Mouse (Mus musculus): ENCODE measurements around the gene Ccdc62.
A peak's percentile ranks its signal among the peaks of the same experiment; 100 is the strongest.

Ccdc62 gene

DNA sequence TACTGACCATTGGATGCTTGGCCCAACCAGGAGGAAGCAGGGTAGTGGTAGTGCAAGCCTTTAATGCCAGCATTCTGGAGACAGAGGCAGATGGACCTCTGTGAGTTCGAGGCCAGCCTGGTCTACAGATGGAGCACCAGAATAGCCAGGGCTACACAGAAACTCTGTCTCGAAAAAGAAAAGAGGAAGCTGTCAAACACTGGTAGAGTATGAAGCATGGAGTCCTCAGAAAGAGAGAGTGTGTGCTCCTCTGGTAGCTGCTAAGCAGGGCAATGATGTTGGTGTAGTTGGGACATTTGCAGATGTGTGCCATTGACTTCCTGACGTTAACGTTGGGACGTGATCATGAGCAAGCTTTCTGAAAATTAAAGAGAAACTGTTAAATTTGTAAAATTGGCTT lies 8.0 kb downstream of the Ccdc62 start:
- no peak for DNase-seq

DNA sequence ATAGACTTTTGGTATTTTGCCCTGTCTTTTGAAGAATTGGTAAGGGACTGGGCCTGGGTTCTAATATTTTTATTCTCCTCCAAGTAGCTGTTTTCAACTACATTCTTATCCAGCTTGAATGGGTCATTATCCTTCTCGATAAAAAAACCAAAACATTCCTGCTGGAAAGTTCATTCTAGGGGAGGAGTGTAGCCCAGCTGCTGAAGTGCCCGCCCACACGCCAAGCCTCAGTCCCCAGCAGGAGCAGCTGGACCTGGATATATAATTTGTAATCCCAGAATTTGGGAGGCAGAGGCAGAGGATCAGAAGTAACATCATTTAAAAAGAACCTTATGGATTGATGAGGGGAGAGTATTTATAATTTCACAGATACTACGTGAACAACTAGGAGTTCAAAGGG lies 16.1 kb downstream of the Ccdc62 start:
- no peak for DNase-seq

DNA sequence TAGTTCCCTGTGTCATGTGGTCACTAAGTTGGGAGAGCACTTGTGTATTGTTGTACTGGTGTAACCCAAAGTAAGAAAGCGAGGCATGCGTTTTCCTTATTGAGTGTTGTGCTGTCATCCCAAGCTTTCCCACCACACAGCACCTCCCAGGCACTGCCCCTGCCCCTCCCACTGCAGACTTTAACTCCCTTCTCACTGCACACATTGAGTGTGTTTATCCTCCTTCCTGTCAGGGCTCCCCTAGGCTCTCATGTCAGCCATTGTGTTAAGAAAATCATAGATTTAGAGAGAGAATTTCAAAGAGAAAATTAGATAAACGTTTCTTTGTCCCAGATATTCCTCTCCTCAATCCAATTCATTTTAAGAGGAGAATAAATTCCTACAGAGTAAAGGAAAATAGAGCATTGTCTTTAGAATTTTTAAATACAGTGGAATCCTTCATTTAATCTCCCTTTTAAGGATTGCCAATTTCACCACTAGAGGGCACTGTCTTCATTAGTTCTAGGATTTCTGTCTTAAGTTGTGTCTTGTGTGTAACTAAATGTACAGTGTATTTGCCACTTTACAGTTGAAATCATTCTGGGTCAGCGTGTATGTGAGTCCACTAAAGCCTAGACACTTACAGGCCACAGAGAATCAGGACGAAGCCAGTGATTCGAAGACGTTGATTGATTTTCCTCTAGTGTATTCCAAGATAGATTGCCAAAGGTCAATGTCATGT lies 16.7 kb downstream of the Ccdc62 start:
- DNase-seq = peak; percentile 43

DNA sequence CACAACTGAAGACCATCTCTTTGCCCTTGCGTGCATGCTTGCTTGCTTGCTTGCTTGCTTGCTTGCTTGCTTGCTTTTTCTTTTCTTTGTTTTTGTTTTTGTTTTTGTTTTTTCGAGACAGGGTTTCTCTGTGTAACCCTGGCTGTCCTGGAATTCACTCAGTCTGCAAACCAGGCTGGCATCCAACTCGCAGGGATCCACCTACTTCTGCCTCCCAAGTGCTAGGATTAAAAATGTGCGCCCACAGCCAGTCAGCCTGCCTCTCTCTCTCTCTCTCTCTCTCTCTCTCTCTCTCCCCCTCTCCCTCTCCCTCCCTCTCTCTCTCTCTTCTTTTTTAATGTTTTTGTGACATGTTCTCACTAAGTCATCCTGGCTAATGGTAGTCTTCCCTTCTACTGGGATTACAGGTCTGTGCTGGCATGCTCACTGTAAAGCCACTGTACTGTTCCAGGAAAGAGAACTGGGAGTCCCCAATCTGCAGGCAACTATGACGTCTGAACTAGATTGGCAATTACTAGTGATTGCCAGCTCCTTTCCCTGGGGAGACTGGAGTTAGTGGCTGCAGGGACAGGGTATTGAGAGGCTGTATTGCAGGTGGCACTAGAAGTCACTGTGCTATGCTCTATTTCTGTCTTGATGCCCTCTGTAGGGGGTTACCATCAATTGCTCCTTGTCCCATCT lies 22.0 kb downstream of the Ccdc62 start:
- DNase-seq = no peak

DNA sequence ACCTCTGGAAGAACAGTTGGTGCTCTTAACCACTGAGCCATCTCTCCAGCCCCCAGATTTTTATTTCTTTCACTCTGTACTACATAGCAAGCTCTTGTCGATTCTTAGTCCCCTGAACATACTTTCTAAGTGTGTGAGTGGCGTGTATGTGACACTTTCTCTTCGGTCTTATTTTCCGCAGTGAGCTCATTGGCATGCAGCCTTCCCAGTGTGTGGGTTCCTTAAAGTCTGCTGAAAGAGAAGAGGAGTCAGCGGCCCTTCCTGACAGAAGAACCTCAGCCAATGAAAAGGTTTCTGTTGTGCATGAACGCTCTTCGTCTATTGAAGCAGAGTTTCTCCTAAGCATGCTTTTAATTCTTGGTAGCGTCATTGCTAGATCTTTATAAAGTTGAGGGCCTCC lies 26.7 kb downstream of the Ccdc62 start:
- DNase-seq = no peak

DNA sequence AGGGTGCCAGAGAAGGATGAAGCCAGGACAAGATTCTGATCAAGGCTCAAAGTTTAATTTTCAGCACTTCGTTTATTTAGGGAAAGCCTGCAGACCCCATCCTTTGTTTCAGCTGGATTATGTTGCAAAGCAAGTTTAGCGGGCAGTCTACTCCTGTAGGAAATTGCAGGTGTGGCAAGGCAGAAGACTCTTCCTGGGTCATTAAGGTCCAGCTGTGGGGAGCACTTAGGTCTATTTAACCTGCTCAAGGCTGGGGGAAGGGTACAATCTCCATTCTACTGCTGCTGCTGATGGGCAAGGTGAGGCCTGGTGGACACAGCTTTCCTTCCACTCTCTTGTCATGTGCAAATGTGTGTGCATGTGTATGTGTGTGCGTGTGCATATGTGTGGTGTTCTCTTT lies 28.5 kb downstream of the Ccdc62 start:
- no peak for DNase-seq

DNA sequence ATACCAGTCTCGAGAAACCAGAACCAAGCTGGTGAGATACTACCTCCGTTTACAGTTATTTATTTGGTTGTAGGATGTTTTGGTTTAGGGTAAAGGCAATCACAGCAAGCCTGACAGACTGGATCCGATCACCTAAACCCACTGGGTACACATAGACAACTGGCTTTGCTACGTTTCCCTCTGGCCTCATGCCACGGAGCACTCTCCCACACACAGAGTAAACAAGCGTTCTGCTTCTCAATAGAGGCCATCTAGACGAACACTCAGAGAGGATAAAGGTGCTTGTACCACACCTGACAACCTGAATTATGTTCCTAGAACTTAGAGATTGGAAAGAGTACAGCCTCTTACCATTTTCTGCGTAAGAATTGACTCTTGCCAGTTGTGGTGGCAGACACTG lies 29.6 kb downstream of the Ccdc62 start:
- no peak for DNase-seq

DNA sequence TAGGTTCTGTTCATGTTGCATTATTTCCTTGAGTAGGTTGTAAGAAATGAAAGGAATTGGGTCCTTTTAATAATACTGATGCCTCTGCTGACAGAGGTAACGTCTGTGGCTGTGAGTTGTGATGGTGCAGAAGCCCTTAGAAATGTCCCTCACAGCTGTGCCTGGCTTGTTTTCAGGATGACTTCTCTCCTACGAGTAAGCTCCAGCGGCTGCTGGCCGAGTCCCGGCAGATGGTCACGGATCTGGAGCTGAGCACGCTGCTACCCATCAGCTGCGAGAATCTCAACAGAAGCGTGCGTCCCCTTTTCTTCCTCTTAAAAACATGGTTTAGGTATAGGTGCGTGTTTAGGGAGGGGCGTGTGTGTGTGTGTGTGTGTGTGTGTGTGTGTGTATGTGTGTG lies 30.6 kb downstream of the Ccdc62 start:
- DNase-seq = no peak

DNA sequence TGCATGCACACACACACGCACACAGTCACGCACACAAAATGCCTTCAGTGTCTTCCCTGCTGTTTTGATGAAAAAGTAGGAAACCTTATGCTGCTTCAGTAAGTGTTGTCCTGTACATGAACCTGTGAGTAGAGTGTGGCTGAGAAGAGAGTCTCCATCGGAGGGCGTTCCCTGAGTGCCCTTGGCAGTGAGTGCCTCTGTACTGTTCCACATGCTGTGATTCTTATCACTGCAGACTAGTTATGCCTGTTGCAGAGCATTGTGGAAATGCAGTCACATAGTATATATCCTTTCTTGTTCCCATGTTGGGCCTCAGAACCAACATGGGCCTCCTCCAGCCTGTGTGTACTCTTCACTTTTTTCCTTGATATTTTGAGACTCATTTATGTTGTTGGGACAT lies 33.7 kb downstream of the Ccdc62 start:
- no peak for DNase-seq

DNA sequence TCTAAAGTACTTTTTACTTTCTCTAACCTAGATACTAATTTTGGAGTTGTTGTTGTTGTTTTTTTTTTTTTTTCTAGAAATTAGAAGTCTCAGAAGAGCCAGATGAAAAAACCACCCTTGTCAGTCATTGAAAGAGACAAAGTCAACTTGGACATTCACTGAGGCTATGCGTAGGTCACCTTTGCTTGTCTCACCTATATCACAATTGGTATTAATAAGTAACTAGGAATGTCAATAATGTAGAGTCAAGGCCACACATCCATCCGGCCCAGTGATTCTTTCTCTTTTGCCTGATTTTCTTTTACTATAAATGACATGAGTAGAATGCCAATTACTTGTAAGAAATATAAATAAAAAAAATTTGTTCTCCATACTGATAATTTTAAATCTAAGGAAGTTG lies 36.3 kb downstream of the Ccdc62 start:
- DNase-seq = no peak

DNA sequence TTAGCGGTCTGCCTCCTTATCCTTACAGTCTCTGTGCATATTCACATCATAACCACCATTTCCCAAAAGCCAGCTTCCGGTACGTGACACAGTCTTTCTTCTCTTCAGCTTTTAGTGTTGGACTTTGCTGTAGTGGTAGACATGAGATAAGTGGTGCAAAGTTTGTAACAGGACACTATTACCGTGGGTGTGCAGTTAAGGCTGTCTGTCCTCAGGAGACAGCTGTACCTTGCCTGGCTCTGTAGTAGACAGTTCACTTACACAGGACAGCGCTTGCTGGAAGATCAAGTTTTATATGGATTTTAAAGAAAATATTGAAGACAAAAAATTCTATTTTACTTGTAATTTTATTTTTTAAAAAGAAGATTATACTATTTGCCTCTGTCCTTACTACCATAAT lies 38.0 kb downstream of the Ccdc62 start:
- no peak for DNase-seq

DNA sequence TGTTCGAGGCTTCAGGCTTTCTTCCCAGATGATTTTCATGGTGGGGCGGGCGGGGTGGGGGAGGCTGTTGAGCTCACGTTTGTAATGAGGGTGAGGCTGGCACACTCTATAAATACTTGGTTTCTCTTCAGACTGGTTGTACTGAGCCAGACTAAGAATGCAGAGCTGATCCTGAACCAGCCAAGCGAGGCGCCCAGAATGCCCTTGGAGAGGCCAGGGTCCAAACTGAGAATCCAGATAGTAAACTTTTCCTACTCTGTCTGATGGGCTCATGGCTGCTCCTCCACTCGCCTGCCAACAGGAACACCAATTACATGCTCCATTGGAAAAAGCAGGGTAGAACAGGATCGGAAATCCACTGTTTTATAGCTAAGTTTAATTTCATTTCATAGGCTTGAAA lies 38.7 kb downstream of the Ccdc62 start:
- DNase-seq = no peak

DNA sequence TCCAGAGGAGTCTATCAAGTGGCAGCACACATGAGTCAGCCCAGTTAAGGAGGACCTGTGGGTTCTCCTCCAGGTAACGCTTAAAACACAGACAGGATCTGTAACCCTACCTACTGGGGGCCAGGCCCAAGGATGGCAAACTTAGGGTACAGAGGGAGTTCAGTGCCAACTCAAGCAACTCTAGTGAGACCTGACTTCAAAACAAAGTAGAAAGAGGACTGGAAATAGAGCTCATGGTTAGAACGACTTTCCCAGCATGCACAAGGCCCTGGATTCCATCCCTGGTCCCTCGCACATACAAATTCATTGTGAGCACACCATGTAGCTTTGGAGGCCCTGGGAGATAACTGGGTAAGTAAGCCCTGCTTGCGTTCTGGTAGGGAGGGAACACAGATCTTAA lies 40.1 kb downstream of the Ccdc62 start:
- no peak for DNase-seq

DNA sequence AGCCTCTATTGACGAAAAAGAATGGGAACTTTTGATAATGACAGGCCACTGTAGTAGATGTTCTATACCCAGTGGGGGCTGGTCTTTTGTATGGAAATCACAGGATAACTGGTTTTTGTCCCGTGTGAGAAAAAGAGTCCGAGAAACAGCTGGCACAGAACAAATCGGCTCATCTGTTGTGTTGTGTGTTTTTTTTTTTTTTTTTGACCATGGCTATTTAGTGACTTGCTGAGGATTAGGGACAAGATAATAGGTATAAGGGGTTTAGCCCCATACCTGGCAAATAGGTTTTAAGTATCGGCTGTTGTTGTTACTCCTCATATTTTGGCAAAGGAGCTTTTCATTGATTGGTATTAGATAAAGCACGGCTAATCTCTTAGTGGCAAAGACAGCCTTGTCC lies 42.0 kb downstream of the Ccdc62 start:
- DNase-seq = no peak

DNA sequence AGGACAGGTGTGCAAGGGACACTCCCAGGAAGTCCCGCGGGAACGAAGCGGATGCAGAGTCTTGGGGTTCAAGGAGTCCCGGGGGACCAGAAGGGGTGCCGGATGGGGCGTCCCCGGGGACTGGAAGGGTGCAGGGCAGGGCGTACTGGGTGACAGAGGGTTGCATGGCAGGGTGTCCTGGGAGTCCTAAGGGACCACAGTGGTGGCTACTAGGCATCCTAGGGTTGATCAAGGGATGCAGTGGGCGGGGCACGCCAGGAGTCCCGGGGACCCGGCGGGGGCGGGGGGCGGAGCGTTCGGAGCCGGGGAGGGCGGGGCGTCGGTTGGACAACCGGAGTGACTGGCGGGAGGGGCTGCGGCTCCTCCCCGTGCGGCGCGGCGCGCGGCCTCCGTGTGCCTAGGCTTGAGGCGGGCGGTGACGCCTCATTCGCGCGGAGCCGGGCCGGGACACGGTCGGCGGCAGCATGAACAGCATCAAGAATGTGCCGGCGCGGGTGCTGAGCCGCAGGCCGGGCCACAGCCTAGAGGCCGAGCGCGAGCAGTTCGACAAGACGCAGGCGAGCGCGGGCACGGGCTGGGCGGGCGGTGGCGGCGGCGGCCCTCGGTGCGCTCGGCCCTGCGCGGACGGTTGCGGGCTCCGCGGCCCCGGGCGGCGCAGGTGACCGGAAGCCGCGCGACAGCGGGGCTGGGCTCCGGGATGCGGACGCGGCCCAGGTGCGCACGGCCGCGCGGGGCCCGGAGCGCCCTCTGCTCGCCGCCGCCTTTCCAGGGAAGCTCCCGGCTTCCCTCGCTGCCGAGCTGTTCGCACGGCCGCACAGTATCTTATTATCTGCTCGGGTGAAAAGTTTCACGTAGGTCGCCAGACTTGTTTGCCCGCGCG lies 43.1 kb downstream of the Ccdc62 start, which contains the start of gene Hip1r:
TSS of gene Hip1r (plus strand) at position 330 of the 880 bp plus-strand sequence.
- peak; percentile 75 for DNase-seq

DNA sequence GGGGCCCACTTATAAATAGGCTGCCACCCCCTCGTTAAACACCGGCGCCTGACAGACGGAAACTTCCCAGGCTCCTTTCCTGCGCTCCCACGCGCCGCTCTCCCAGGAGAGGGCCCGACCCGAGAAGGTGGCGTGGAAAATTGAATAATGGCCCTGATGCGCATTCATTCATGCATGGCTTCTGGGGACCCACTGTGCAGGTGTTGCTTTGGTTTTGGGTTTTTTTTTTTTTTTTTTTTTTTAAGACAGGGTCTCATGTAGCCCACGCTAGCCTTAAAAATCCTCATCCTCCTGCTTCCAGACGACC lies 43.7 kb downstream of the Ccdc62 start:
- DNase-seq = no peak

DNA sequence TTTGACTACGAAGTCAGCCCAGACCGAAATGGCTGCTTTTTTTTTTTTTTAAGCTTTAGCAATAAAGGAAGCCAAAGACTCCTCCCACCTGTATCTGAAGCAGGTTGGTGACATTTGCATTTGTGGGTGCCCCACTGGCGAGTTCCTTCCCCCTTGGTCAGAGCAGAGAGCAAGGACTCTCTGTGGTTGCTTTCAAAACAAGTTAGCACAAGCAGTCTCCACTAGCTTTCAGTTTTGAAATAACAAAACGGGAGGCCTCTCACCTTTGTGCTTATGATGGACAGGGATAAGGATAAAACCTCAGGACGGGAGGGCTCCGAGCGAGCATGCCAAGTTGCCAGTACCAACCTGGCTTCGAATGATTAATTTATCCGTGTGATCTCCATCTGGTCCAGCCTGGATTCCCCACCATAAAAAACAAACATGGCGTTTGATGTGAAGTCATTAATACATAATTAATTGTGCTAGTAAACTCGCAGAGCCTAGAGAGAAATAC lies 44.2 kb downstream of the Ccdc62 start:
- DNase-seq = peak; percentile 21

DNA sequence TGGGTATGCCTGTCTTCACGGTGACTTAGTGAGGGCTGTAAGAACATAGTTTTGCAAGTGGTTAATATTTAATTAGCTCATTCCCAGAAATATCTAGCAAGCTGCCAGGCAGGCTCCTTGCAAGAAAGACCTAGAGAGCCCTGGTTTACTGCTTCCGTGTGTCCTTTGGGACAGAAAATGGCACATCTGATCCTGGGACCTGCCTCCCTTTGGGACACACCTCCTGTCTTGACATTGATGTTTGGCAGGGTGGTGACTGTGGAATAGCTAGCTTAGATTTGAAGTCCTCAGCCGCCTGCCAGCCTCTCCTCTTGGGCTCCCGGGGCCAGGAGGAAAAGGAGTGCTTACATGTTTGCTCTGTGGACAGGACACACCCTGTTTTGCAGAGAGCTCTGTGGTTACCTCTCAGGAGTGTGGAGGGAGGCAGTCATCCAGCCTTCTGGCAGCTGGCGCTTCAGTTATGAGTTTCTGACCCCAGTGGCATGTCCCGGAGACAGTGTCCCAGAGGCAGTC lies 45.2 kb downstream of the Ccdc62 start:
- DNase-seq = no peak

DNA sequence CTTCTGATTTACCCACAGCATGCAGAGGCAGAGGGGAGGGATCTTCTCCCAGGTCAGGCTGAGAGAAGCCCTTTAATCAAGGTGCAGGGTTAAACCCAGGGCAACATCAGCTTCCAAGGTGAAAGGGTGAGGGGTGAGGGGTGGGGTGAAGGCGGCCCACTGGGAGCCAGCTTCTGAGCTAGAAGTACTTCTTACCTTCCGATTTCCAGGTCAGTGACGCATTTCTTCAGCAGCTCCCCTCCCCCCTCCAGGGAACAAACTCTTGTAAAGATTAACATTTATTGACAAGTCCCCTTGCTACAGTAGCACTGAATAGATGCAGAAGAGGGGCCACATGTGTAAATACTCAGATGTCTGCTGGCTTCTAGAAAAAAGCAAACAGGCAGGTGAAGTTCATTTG lies 46.8 kb downstream of the Ccdc62 start:
- DNase-seq = no peak

DNA sequence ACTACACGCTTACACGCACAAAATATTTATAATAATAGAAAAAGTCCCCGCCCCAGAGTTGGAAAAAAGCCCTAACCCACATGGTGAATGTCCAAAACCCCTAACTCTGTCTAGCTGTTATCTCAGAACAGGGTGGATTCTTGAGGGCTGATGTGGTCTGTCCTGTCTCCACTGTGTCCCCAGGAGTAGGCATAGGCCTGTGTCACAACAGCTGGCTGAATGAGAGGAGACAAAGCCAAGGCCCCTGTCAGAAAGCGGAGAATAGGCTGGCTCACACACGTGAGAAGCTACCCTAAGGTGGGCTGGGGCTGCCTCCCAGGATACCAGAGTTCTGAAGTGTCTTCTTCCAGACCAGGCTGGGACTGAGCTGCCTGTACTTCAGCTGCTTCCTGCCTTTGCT lies 47.7 kb downstream of the Ccdc62 start:
- DNase-seq = no peak

DNA sequence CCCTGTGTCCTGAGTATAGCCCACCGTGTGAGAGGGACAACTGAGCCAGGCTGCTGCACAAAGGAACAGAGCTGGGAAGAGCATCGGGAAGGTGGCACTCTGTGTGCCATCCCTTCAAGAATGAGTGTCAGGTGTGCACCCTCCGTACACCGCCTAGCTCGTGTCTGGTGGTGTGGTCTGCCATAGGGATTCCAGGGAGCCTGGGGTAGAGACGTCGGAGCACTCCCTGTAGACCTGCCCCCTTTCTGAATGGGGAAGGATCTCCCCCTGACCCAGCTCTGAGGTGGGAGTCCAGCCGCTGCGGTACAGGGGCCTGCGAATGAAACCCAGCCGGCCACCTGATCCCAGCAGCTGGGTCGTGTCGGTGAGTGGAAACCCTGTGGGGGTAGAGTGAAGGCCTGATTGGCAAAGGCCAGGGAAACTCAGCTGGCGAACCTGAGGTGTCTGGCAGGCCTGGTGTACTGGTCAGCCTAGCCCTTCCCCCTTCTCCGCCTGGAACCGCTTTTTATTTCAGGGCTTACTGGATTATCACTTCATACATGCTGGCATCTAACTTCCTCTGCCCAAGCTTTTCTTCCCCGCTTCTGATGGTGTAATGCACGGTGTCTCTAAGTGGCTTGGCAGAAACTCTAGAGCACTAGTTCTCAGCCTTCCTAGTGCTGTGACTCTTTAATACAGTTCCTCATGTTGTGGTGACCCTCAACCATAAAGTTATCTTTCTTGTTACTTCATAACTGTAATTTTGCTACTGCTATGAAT lies 48.9 kb downstream of the Ccdc62 start:
- DNase-seq = no peak

DNA sequence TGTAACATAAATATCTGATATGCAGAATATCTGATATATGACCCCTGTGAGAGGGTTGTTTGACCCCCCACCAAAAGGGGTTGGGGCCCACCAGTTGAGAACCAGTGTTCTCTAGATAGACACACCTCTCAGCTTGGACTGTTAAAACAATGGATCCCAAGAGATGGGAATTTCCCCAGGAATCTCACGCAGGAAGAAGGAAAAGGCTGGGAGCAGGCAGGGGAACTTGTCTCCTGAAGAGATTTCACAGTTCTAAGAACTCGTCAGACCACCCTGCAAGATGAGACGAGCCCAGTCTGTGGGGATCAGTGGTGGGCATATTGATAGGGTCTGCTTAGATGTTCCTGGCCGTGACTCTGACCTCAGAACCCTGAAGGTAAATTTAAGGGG lies 49.5 kb downstream of the Ccdc62 start:
- DNase-seq = no peak
